Mouse (Mus musculus): ENCODE data around the gene Ranbp2. TPM values are rescaled to one million over a fixed set of nuclear protein-coding genes. Genes with fewer than 3 reads are reported as not detected.

Gene Ranbp2
- total RNA-seq (2021): 10 to 100 TPM; 64.9 to 75.2 TPM
- long read RNA-seq, experiment 1, full-length matches to known transcripts: 1 of 6 reads
- long read RNA-seq, experiment 1, partial matches to known transcripts: 5 of 6 reads
- long read RNA-seq, experiment 1, other reads (novel, unspliced or antisense): 0 of 6 reads
- long read RNA-seq, experiment 2, full-length matches to known transcripts: 2 of 11 reads
- long read RNA-seq, experiment 2, partial matches to known transcripts: 8 of 11 reads
- long read RNA-seq, experiment 2, other reads (novel, unspliced or antisense): 1 of 11 reads

GRCm38 (mm10) chr10:58446384-58447279 lies at the start of gene Ranbp2:
Ranbp2 (plus strand) TSS chr10:58446920.
- DNase-seq (ENCODE audit: low spot score in 2 of 2): peak; percentile 95 to 98

- DNase-seq (ENCODE audit: low spot score in 2 of 2): no peak
These were observed 47.8 kb upstream of the Ranbp2 start for GRCm38 (mm10) chr10:58398941-58399340.

- no peak for DNase-seq (ENCODE audit: low spot score in 2 of 2)
These were observed 44.9 kb upstream of the Ranbp2 start for GRCm38 (mm10) chr10:58401838-58402237.

- DNase-seq (ENCODE audit: low spot score in 2 of 2): no peak
These were observed 42.1 kb upstream of the Ranbp2 start for GRCm38 (mm10) chr10:58404639-58405038.

GRCm38 (mm10) chr10:58405285-58405948 lies 41.3 kb upstream of the Ranbp2 start:
- DNase-seq (ENCODE audit: low spot score in 2 of 2): no peak

GRCm38 (mm10) chr10:58405949-58406305 lies 40.8 kb upstream of the Ranbp2 start:
- no peak for DNase-seq (ENCODE audit: low spot score in 2 of 2)

- no peak for DNase-seq (ENCODE audit: low spot score in 2 of 2)
These were observed 34.4 kb upstream of the Ranbp2 start for GRCm38 (mm10) chr10:58412331-58412730.

- DNase-seq (ENCODE audit: low spot score in 2 of 2): no peak
These were observed 33.9 kb upstream of the Ranbp2 start for GRCm38 (mm10) chr10:58412852-58413251.

GRCm38 (mm10) chr10:58416702-58417101 lies 30.0 kb upstream of the Ranbp2 start:
- DNase-seq (ENCODE audit: low spot score in 2 of 2): no peak

GRCm38 (mm10) chr10:58418290-58418971 lies 28.3 kb upstream of the Ranbp2 start:
- no peak for DNase-seq (ENCODE audit: low spot score in 2 of 2)

- DNase-seq (ENCODE audit: low spot score in 2 of 2): no peak
These were observed 18.8 kb upstream of the Ranbp2 start for GRCm38 (mm10) chr10:58427930-58428329.

GRCm38 (mm10) chr10:58445850-58446249 lies 870 bp upstream of the Ranbp2 start:
- DNase-seq (ENCODE audit: low spot score in 2 of 2): no peak

GRCm38 (mm10) chr10:58447280-58447781 lies 611 bp downstream of the Ranbp2 start:
- DNase-seq (ENCODE audit: low spot score in 2 of 2): no peak

- no peak for DNase-seq (ENCODE audit: low spot score in 2 of 2)
These were observed 4.9 kb downstream of the Ranbp2 start for GRCm38 (mm10) chr10:58451575-58451974.

GRCm38 (mm10) chr10:58452185-58452584 lies 5.5 kb downstream of the Ranbp2 start:
- DNase-seq (ENCODE audit: low spot score in 2 of 2): no peak

GRCm38 (mm10) chr10:58459896-58460295 lies 13.2 kb downstream of the Ranbp2 start:
- no peak for DNase-seq (ENCODE audit: low spot score in 2 of 2)

GRCm38 (mm10) chr10:58477086-58477755 lies 30.5 kb downstream of the Ranbp2 start:
- no peak for DNase-seq (ENCODE audit: low spot score in 2 of 2)

GRCm38 (mm10) chr10:58478071-58478578 lies 31.4 kb downstream of the Ranbp2 start:
- DNase-seq (ENCODE audit: low spot score in 2 of 2): no peak

- no peak for DNase-seq (ENCODE audit: low spot score in 2 of 2)
These were observed 33.3 kb downstream of the Ranbp2 start for GRCm38 (mm10) chr10:58479954-58480490.

GRCm38 (mm10) chr10:58491031-58491430 lies 44.3 kb downstream of the Ranbp2 start:
- no peak for DNase-seq (ENCODE audit: low spot score in 2 of 2)

Measured in gastrocnemius, postnatal 4 days (tissue).